Mouse (Mus musculus) stomach, postnatal 0 days (tissue): ENCODE measurements around the gene 2810004N23Rik.

ENCODE experiments used
- CTCF ChIP-seq: IDR thresholded peaks from 2 replicates; pipeline ENCODE4 v1.5.1; 2016; ENCODE audit warnings: antibody characterized with exemption, low read depth, mild to moderate bottlenecking, moderate library complexity
- EP300 ChIP-seq: optimal IDR thresholded peaks from 2 replicates; pipeline ENCODE3; 2016; ENCODE audit warnings: antibody characterized with exemption

DNA sequence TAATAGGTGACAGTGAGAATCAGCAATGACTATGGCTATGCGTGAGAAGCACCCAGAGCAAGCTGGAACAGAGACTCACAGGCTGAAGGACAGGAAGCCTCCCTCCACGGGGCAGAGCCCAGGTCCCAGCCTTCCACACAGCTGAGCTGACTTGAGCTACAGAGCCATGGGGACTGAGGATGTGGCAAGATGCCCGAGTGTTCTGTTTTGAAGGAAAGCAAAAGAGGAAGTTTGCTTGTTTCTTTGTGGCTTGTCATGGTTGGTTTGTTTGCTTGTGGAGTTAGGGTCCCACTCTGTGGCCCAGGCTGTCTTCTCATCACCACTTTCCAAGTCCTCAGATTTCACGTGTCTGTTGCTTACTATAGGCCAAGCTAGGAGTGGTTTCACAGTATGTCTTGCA is 72.2 kb downstream of the 2810004N23Rik start:
- TF ChIP-seq CTCF (no peak), EP300 (no peak)
